Mouse (Mus musculus) adrenal gland, adult 2 months (tissue): ENCODE results near the gene Fam204a. TPM values are rescaled to one million over a fixed set of nuclear protein-coding genes. Genes with fewer than 3 reads are reported as not detected.
A peak's percentile ranks its signal among the peaks of the same experiment; 100 is the strongest.

Experiments
- DNase-seq: peaks from one replicate; pipeline ENCODE4 v3.0.0; 2021
- polyA plus RNA-seq: library from polyadenylated mRNA; depleted of rRNA; stranded (reverse); fragments of >200 nt; gene quantifications from 2 replicates; pipeline ENCODE4 v1.2.3, GENCODE M21; 2012; rRNA removed
- total RNA-seq, 2 experiments: library from RNA; stranded (reverse); gene quantifications; 2 replicates each; pipeline ENCODE4 v1.2.3; 2021

The Fam204a gene
- total and polyA plus RNA-seq, 3 experiments: 4.4 to 32.7 (median 23.1) TPM

- peak; percentile 10 for DNase-seq
Observed at GRCm38 (mm10) chr19:60160611-60161274, 65.8 kb downstream of the Fam204a start.

- DNase-seq: no peak
Observed at GRCm38 (mm10) chr19:60159827-60160226, 66.7 kb downstream of the Fam204a start.

- no peak for DNase-seq
Observed at GRCm38 (mm10) chr19:60155266-60155665, 71.2 kb downstream of the Fam204a start.

GRCm38 (mm10) chr19:60153096-60153495 lies 73.4 kb downstream of the Fam204a start:
- DNase-seq: no peak

- DNase-seq: no peak
Observed at GRCm38 (mm10) chr19:60150056-60150455, 76.4 kb downstream of the Fam204a start.

- no peak for DNase-seq
Observed at GRCm38 (mm10) chr19:60149078-60149960, 77.2 kb downstream of the Fam204a start.

Other genes starting within 250 kb of the Fam204a start
- 1 to 10 TPM in 1 of 2 experiments, under 1 TPM in 1; 0.41 to 1.2 TPM for gene Prlhr, start 241.6 kb upstream of the Fam204a start, total RNA-seq
- 1.4 and 1.5 TPM in 2 replicates for gene Prlhr, start 241.6 kb upstream of the Fam204a start, polyA plus RNA-seq